ENCODE assay signal across 24 mouse cellular contexts in genomic region chr4:136129842-136130241, GRCm38 (mm10). TPM values are rescaled to one million over a fixed set of nuclear protein-coding genes. Genes with fewer than 3 reads are reported as not detected.
DNase-seq lines count a peak whose midpoint lies in the region; ATAC-seq and TF ChIP-seq lines count a peak whose summit lies in the region.
"Had no signal": no experiment of that assay in that cellular context is flagged by ENCODE, and none has a peak within 500 bp of the region (broad histone marks: within the 10 kb centered on the region; RNA-seq: fewer than 3 reads in every experiment).

No protein-coding gene starts in this region.

- H3K27ac ChIP-seq in hindbrain, postnatal 0 days: no peak overlapping the region
- H3K27ac ChIP-seq in hindbrain, embryonic 13.5 days: no peak overlapping the region
- no peak overlapping the region for H3K27ac ChIP-seq in lung, embryonic 14.5 days (ENCODE audit: low read depth)
- H3K27ac ChIP-seq in small intestine, adult 2 months (ENCODE audit: insufficient read depth, low read depth, low read length): no peak overlapping the region
- H3K27ac ChIP-seq: forebrain, embryonic 15.5 days; heart, embryonic 13.5 days; hindbrain, embryonic 15.5 days; limb, embryonic 10.5 days had no signal

- H3K4me3 ChIP-seq in hindbrain, postnatal 0 days (ENCODE audit: low read length): no peak overlapping the region
- no peak overlapping the region for H3K4me3 ChIP-seq in hindbrain, embryonic 13.5 days
- H3K4me3 ChIP-seq in lung, embryonic 14.5 days (ENCODE audit: low read depth, low read length): no peak overlapping the region
- H3K4me3 ChIP-seq in small intestine, adult 2 months (ENCODE audit: low read depth, low read length): no peak overlapping the region
- H3K4me3 ChIP-seq: embryonic facial prominence, embryonic 13.5 days; forebrain, embryonic 15.5 days; heart, embryonic 13.5 days; hindbrain, embryonic 15.5 days; limb, embryonic 10.5 days had no signal

- no peak for TF ChIP-seq POLR2A in small intestine, adult 2 months (IDR thresholded peaks at IDR 0.05; ENCODE audit: low read depth, low read length)

- H3K4me1 ChIP-seq in hindbrain, postnatal 0 days (ENCODE audit: insufficient read depth, low read length): peaks cover 5% of the 10 kb centered on the region; the same call in 1 of the 2 replicates
- H3K4me1 ChIP-seq in hindbrain, embryonic 13.5 days (replicated peaks): peaks cover 20% of the 10 kb centered on the region
- peaks cover 10% of the 10 kb centered on the region for H3K4me1 ChIP-seq in lung, embryonic 14.5 days (ENCODE audit: insufficient read depth)
- no peaks in the 10 kb centered on the region for H3K4me1 ChIP-seq in small intestine, adult 2 months (ENCODE audit: control insufficient read depth, insufficient read depth, insufficient read length, low read length)

- H3K27me3 ChIP-seq in hindbrain, postnatal 0 days (ENCODE audit: insufficient read depth, low read length): no peaks in the 10 kb centered on the region
- H3K27me3 ChIP-seq in hindbrain, embryonic 13.5 days: no peaks in the 10 kb centered on the region
- no peaks in the 10 kb centered on the region for H3K27me3 ChIP-seq in lung, embryonic 14.5 days (ENCODE audit: insufficient read depth, low read length)
- peaks cover 4% of the 10 kb centered on the region; the same call in 1 of the 2 replicates for H3K27me3 ChIP-seq in small intestine, adult 2 months (ENCODE audit: control insufficient read depth, insufficient read depth, low read length)
- H3K27me3 ChIP-seq: embryonic facial prominence, embryonic 13.5 days; forebrain, embryonic 15.5 days; hindbrain, embryonic 15.5 days had no signal

- ATAC-seq in hindbrain, postnatal 0 days: no peak
- no peak for ATAC-seq in hindbrain, embryonic 13.5 days (ENCODE audit: low FRiP score)
- no peak for ATAC-seq in lung, embryonic 14.5 days (ENCODE audit: insufficient read depth)
- ATAC-seq: forebrain, embryonic 15.5 days; midbrain, embryonic 16.5 days had no signal

- H3K36me3 ChIP-seq in hindbrain, postnatal 0 days (ENCODE audit: insufficient read depth, low read length): no peaks in the 10 kb centered on the region
- H3K36me3 ChIP-seq in hindbrain, embryonic 13.5 days: no peaks in the 10 kb centered on the region
- H3K36me3 ChIP-seq in lung, embryonic 14.5 days (ENCODE audit: insufficient read depth): no peaks in the 10 kb centered on the region
- H3K36me3 ChIP-seq in small intestine, adult 2 months (ENCODE audit: control insufficient read depth, insufficient read depth, low read length): no peaks in the 10 kb centered on the region
- H3K36me3 ChIP-seq: embryonic facial prominence, embryonic 13.5 days; forebrain, embryonic 15.5 days; heart, embryonic 13.5 days; hindbrain, embryonic 15.5 days; limb, embryonic 10.5 days had no signal

- no peaks in the 10 kb centered on the region for H3K9me3 ChIP-seq in hindbrain, postnatal 0 days (ENCODE audit: low read length)
- H3K9me3 ChIP-seq in hindbrain, embryonic 13.5 days: no peaks in the 10 kb centered on the region
- H3K9me3 ChIP-seq in lung, embryonic 14.5 days (ENCODE audit: low read depth, low read length): no peaks in the 10 kb centered on the region
- H3K9me3 ChIP-seq: embryonic facial prominence, embryonic 13.5 days; forebrain, embryonic 15.5 days; hindbrain, embryonic 15.5 days had no signal

- H3K9ac ChIP-seq in hindbrain, postnatal 0 days (replicated peaks; ENCODE audit: low read length): no peak overlapping the region
- no peak overlapping the region for H3K9ac ChIP-seq in hindbrain, embryonic 13.5 days
- no peak overlapping the region for H3K9ac ChIP-seq in lung, embryonic 14.5 days
- H3K9ac ChIP-seq: embryonic facial prominence, embryonic 13.5 days; forebrain, embryonic 15.5 days; heart, embryonic 13.5 days; hindbrain, embryonic 15.5 days had no signal

- no peak for DNase-seq in hindbrain, postnatal 0 days (ENCODE audit: low spot score)
- no peak for DNase-seq in lung, embryonic 14.5 days
- no peak for DNase-seq in lung, postnatal 10 days
- peak; percentile 56 for DNase-seq in ES-CJ7 (ENCODE audit: low read depth, low spot score)
- no peak for DNase-seq in urinary bladder, postnatal 4 days (ENCODE audit: low spot score in 2 of 2)
- DNase-seq: adrenal gland, postnatal 14 days; cerebellum, adult 11-12 months; cerebellum, postnatal 14 days; heart, postnatal 36 days; kidney, adult 11 months; kidney, postnatal 25 days; layer of hippocampus, adult 9-11 months; lung, postnatal 14 days; retina, postnatal 1 day; thymus, postnatal 36 days had no signal

- WGBS in hindbrain, postnatal 0 days: 87% methylated on average over 1 of the region's 1 CpGs
- 89% methylated on average over 1 of the region's 1 CpGs for WGBS in hindbrain, embryonic 13.5 days
- 78% methylated on average over 1 of the region's 1 CpGs for WGBS in lung, embryonic 14.5 days
- WGBS in small intestine, adult 2 months: 80% methylated on average over 1 of the region's 1 CpGs

- TF ChIP-seq CTCF in hindbrain, postnatal 0 days (IDR thresholded peaks at IDR 0.05; ENCODE audit: low read depth): peak; percentile 21
- peak; percentile 34; the same call in 1 of the 2 replicates for TF ChIP-seq CTCF in lung, embryonic 14.5 days (IDR thresholded peaks at IDR 0.05; ENCODE audit: low read depth)
- peak; percentile 16; the same call in 1 of the 2 replicates for TF ChIP-seq CTCF in small intestine, adult 2 months (IDR thresholded peaks at IDR 0.05; ENCODE audit: extremely low read depth, insufficient read length, insufficient replicate concordance, low read depth, low read length)

- H3K4me2 ChIP-seq in hindbrain, postnatal 0 days (ENCODE audit: low read depth, low read length): no peak overlapping the region
- no peak overlapping the region for H3K4me2 ChIP-seq in hindbrain, embryonic 13.5 days
- no peak overlapping the region for H3K4me2 ChIP-seq in lung, embryonic 14.5 days
- H3K4me2 ChIP-seq: embryonic facial prominence, embryonic 13.5 days; forebrain, embryonic 15.5 days; heart, embryonic 13.5 days; hindbrain, embryonic 15.5 days; liver, embryonic 11.5 days had no signal

RNA-seq across cellular contexts. Expression of gene Id3, which starts 13.5 kb away (rescaled TPM):
- 204 and 344 TPM in 2 replicates for total RNA-seq in hindbrain, postnatal 0 days (2014; rRNA removed)
- 253 and 254 TPM in 2 replicates for polyA plus RNA-seq in hindbrain, postnatal 0 days (2015; fragmentation: Nextera tagmentation; extraction: Ambion mirVana)
- polyA plus RNA-seq in hindbrain, embryonic 13.5 days (2015; fragmentation: Nextera tagmentation; extraction: Ambion mirVana): 234 and 269 TPM in 2 replicates
- 469 and 477 TPM in 2 replicates for polyA plus RNA-seq in lung, embryonic 14.5 days (2014; fragmentation: Nextera tagmentation; extraction: Ambion mirVana)
- 262 and 519 TPM in 2 replicates for polyA plus RNA-seq in small intestine, adult 2 months (2012; rRNA removed)

RNA-seq across cellular contexts. Expression of gene E2f2, which starts 42.4 kb away (rescaled TPM):
- 3.5 and 3.7 TPM in 2 replicates for total RNA-seq in hindbrain, postnatal 0 days (2014; rRNA removed)
- polyA plus RNA-seq in hindbrain, postnatal 0 days (2015; fragmentation: Nextera tagmentation; extraction: Ambion mirVana): 2.3 and 2.4 TPM in 2 replicates
- 2.7 and 3.2 TPM in 2 replicates for polyA plus RNA-seq in hindbrain, embryonic 13.5 days (2015; fragmentation: Nextera tagmentation; extraction: Ambion mirVana)
- 5.5 and 6.5 TPM in 2 replicates for polyA plus RNA-seq in lung, embryonic 14.5 days (2014; fragmentation: Nextera tagmentation; extraction: Ambion mirVana)
- 7.5 and 11.5 TPM in 2 replicates for polyA plus RNA-seq in small intestine, adult 2 months (2012; rRNA removed)
